Mouse (Mus musculus) heart, postnatal 0 days (tissue): ENCODE results near the gene Hdc. TPM values are rescaled to one million over a fixed set of nuclear protein-coding genes. Genes with fewer than 3 reads are reported as not detected.
"Not testable (repeated sequence)": the region's sequence is repeated elsewhere in the genome, so short reads cannot be mapped to it uniquely, and the experiment has no call there.

Source experiments
- ATAC-seq: fragments of 200-750 bp; cut with Nextera tagmentation; 2 replicates; pipeline ENCODE4 v1.8.0; 2017; ENCODE audit warnings: low read depth, moderate number of reproducible peaks, moderate library complexity; ENCODE audit not compliant: insufficient read depth
- DNase-seq: peaks from one replicate; pipeline ENCODE4 v3.0.0-alpha.2; 2016; ENCODE audit warnings: low spot score
- H3K27ac ChIP-seq: fragments of 300-500 bp; sonication (generic); 2 replicates; pipeline ENCODE4 v1.5.1; 2014; ENCODE audit warnings: low read depth, mild to moderate bottlenecking
- H3K27me3 ChIP-seq: fragments of 300-500 bp; sonication (generic); 2 replicates; pipeline ENCODE4 v1.6.1; 2014; ENCODE audit warnings: low read length, mixed read lengths; ENCODE audit not compliant: control insufficient read depth, insufficient read depth
- H3K36me3 ChIP-seq: fragments of 300-500 bp; sonication (generic); replicated peaks from 2 replicates; pipeline ENCODE4 v1.6.1; 2014; ENCODE audit warnings: low read length, mixed read lengths; ENCODE audit not compliant: control insufficient read depth, insufficient read depth
- H3K4me1 ChIP-seq: fragments of 300-500 bp; sonication (generic); 2 replicates; pipeline ENCODE4 v1.6.1; 2014; ENCODE audit warnings: antibody characterized with exemption; ENCODE audit not compliant: control insufficient read depth, insufficient read depth
- H3K4me2 ChIP-seq: fragments of 300-500 bp; sonication (generic); 2 replicates; pipeline ENCODE4 v1.6.1; 2014; ENCODE audit warnings: low read depth, mild to moderate bottlenecking, low read length, moderate library complexity
- H3K4me3 ChIP-seq: fragments of 300-500 bp; sonication (generic); 2 replicates; pipeline ENCODE4 v1.5.1; 2014; ENCODE audit warnings: low read depth, low read length
- H3K9ac ChIP-seq: fragments of 300-500 bp; sonication (generic); replicated peaks from 2 replicates; pipeline ENCODE4 v1.6.1; 2014; ENCODE audit warnings: low read depth, low read length, mixed read lengths
- H3K9me3 ChIP-seq: fragments of 300-500 bp; sonication (generic); replicated peaks from 2 replicates; pipeline ENCODE4 v1.6.1; 2016; ENCODE audit warnings: low read length; ENCODE audit not compliant: control insufficient read depth
- CTCF ChIP-seq: IDR thresholded peaks from 2 replicates; pipeline ENCODE4 v1.5.1; 2016; ENCODE audit warnings: antibody characterized with exemption, control low read depth, low read depth
- EP300 ChIP-seq: IDR thresholded peaks from 2 replicates; pipeline ENCODE4 v1.6.1; 2016; ENCODE audit warnings: antibody characterized with exemption, low read depth
- WGBS: fragments of 180-500 bp; shearing (Covaris S2); extraction: QIAGEN DNeasy Blood & Tissue Kit; methylation state at CpG from one replicate; pipeline ENCODE4 v1.1.7; 2014; 5-methylcytosine and 5-hydroxymethylcytosine counted together
- polyA plus RNA-seq: library from polyadenylated mRNA; unstranded; fragments of >200 nt; fragmentation: Nextera tagmentation; extraction: Ambion mirVana; gene quantifications from 2 replicates; pipeline ENCODE4 v1.2.1, GENCODE M21; 2015
- total RNA-seq: library from RNA; depleted of rRNA; stranded (reverse); fragments of >200 nt; gene quantifications from 2 replicates; pipeline ENCODE4 v1.2.3, GENCODE M21; 2014; ENCODE audit warnings: low replicate concordance

Hdc gene
- total and polyA plus RNA-seq, 2 experiments from 2014 or later, result 7.2 to 11.2 TPM

DNA sequence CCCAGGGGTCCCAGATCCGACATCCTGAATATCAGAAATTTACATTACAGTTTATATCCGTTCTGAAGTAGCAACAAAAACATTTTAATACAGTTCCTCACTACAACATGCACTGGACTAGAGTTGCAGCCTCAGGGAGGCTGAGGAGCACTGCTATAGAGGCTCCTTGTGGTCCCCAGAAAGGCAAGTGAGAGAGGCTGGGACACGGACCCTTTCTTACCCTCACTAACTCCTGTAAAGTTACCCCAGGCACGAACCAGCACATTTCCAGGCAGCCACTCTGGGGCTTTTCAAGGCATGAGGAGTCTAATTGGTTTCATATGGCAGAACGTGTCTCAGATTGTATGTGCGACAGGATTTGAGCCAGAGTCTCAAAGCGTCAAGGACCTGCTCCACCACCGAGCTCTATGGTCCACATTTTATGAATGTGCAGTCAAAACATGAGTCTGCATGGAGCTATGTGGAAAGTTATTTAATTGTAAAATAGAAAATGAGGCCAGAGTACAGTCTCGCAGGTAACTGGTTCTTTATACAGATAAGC is 9.4 kb upstream of the Hdc start:
- peaks cover 30% of the 10 kb centered on the region for H3K36me3 ChIP-seq
- no peak overlapping the region for H3K4me3 ChIP-seq
- 86% methylated on average over 9 of the region's 9 CpGs for WGBS
- no peak overlapping the region for H3K4me2 ChIP-seq
- DNase-seq (no peak), ATAC-seq (no peak)
- H3K4me1 ChIP-seq, result no peaks in the 10 kb centered on the region
- no peak overlapping the region for H3K9ac ChIP-seq
- TF ChIP-seq CTCF (no peak), EP300 (no peak)
- H3K9me3 ChIP-seq, result no peaks in the 10 kb centered on the region
- no peaks in the 10 kb centered on the region for H3K27me3 ChIP-seq
- H3K27ac ChIP-seq, result no peak overlapping the region

DNA sequence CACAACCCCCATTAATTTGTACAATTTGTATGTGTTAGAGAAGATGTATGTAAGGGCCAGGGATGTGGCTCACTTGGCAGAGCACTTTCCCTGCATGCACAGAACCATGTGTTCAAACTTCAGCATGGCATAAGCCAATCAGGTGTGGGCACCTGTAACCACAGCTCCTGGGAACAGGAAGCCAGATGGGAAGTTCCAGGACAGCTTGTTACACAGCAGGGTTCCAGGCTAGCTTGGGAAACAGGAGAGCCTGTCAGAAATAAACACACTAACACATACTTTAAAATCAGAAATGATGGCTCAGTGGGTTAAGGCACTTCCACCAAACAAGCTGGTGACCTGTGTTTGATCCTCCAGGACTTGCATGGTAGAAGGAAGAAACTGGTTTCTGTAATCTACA is 4.0 kb upstream of the Hdc start:
- Histone ChIP-seq H3K9ac (no peak overlapping the region), H3K27ac (no peak overlapping the region), H3K27me3 (no peaks in the 10 kb centered on the region), H3K9me3 (no peaks in the 10 kb centered on the region), H3K4me1 (peaks cover 12% of the 10 kb centered on the region; the same call in 1 of the 2 replicates), H3K4me3 (no peak overlapping the region), H3K36me3 (no peaks in the 10 kb centered on the region), H3K4me2 (no peak overlapping the region)
- TF ChIP-seq CTCF (no peak), EP300 (no peak)
- ATAC-seq, result no peak
- DNase-seq, result no peak

DNA sequence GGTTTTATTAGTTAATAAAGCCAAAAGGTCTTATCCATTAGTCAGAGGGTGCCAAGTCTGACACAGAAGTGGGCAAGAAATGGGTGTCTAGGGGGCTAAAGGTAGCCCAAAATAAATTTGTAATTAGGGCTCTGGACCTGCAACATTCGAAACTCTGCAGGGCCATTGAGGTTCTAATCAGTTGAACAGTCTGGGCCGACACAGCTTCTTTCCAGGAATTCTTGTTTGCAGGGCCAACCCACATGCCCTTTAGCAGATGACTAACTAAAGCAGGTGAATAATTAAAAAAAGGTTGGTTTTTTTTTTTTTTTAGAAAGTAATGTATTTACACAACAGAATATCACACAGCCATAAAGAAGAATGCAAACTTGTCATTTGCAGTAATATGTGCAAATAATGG is 3.4 kb upstream of the Hdc start:
- Histone ChIP-seq H3K27ac (no peak overlapping the region), H3K36me3 (no peaks in the 10 kb centered on the region), H3K4me3 (no peak overlapping the region), H3K4me1 (peaks cover 13% of the 10 kb centered on the region; the same call in 1 of the 2 replicates), H3K27me3 (no peaks in the 10 kb centered on the region), H3K9me3 (no peaks in the 10 kb centered on the region), H3K9ac (no peak overlapping the region), H3K4me2 (no peak overlapping the region)
- ATAC-seq (no peak), DNase-seq (no peak)
- no peak for TF ChIP-seq EP300
- no peak for TF ChIP-seq CTCF
- WGBS, result 77% methylated on average over 2 of the region's 2 CpGs

DNA sequence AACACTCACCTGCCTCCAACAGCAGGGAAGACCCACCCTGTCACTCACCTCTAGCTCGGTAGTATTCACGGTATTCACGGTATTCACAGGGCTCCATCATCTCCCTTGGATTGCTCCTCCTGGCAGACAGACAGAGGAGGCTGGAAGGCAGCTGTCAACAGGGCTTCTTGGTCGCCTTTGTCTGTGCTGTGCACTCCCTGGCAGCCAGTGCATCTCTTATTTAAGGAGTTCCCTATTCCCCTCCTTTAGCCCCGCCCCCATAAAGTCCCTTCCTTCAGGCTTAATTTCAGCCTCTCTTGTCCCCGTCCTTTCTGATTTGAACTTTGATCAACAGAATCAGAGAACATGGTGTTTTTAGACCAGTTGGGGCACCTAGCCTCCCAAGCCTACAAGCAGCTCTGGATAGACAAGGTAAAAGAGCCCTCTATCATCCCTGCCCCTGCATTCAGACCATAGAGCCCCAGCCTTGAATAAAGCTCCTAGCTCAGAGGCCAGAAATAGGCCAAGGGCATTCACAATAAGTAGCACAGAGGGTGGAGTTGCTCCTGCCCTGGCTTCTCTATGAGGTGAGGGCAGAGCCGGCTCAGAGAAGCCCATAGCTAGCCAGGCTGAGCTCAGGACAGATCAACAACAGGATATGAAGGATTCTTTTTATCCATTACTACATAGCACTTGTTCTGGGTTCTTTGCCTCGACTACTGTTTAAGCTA is 474 bp downstream of the Hdc start:
- peak overlapping the region; percentile 46 for H3K4me2 ChIP-seq
- H3K4me3 ChIP-seq, result no peak overlapping the region
- peak overlapping the region; percentile 67 for H3K27ac ChIP-seq
- TF ChIP-seq EP300, result no peak
- no peaks in the 10 kb centered on the region for H3K27me3 ChIP-seq
- peak overlapping the region; percentile 25 for H3K9ac ChIP-seq
- WGBS, result 10% methylated on average over 8 of the region's 8 CpGs
- no peaks in the 10 kb centered on the region for H3K9me3 ChIP-seq
- peaks cover 13% of the 10 kb centered on the region; the same call in 1 of the 2 replicates for H3K4me1 ChIP-seq
- DNase-seq (peak; percentile 33), ATAC-seq (peak; percentile 75)
- no peaks in the 10 kb centered on the region for H3K36me3 ChIP-seq

DNA sequence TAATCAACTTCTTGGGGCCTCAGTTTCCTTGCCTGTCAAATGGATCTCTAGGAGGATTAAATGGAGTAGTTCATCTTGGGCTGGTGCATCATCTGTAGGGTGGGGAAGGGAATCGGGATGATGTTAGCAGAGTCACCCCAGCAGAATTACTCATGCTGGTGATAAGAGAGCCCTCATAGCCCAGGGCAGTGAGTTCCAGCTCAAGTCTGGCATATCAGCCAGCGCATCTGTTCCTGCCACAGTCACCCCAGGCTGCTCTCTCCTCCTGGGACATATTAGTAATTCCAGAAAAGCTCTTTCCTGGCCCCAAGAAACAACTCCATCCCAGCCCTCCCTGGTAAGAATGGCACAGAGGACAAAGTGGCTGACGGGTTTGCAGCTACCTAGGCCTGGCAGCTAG is 3.7 kb downstream of the Hdc start:
- Histone ChIP-seq H3K27ac (no peak overlapping the region), H3K4me3 (no peak overlapping the region), H3K9ac (no peak overlapping the region), H3K27me3 (no peaks in the 10 kb centered on the region), H3K36me3 (no peaks in the 10 kb centered on the region), H3K9me3 (no peaks in the 10 kb centered on the region), H3K4me1 (peaks cover 13% of the 10 kb centered on the region; the same call in 1 of the 2 replicates), H3K4me2 (no peak overlapping the region)
- 82% methylated on average over 3 of the region's 3 CpGs for WGBS
- ATAC-seq (no peak), DNase-seq (no peak)
- no peak for TF ChIP-seq CTCF
- no peak for TF ChIP-seq EP300

DNA sequence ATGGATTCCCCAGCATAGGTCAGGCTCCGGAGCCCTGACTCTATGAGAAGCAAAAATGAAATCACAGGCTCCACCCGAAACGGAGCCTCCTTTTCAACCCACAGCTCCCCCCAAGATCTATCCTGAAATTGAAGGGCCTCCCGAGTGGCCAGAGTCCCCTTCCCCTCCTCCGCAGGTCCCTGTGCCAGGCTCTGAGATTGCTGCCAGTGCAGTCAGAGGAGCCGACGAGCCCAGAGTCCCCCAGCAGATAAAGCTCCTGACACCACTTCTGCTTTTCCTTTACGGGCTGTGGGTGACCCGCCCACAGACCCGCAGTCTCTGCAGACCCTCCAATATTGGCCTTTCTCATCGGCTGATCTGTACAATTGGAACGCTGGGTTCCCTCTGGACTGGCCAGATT is 9.5 kb downstream of the Hdc start:
- 46% methylated on average over 12 of the region's 12 CpGs for WGBS

More for the DNA sequence above, 9.5 kb downstream of the Hdc start:
- not testable (repeated sequence) for ATAC-seq, H3K27ac ChIP-seq, H3K27me3 ChIP-seq, H3K9me3 ChIP-seq, H3K36me3 ChIP-seq, H3K4me2 ChIP-seq, H3K4me1 ChIP-seq, H3K9ac ChIP-seq, DNase-seq, H3K4me3 ChIP-seq
